Mouse (Mus musculus) intestine, embryonic 16.5 days (tissue): ENCODE results near the gene Wwc2. TPM values are rescaled to one million over a fixed set of nuclear protein-coding genes. Genes with fewer than 3 reads are reported as not detected.

ENCODE experiments used
- ATAC-seq: fragments of 200-750 bp; cut with Nextera tagmentation; 2 replicates; pipeline ENCODE4 v1.8.0; 2017; ENCODE audit warnings: moderate TSS enrichment, moderate library complexity
- H3K27ac ChIP-seq: fragments of 300-500 bp; sonication (generic); 2 replicates; pipeline ENCODE4 v1.5.1; 2014; ENCODE audit warnings: mild to moderate bottlenecking, low read length
- H3K27me3 ChIP-seq: fragments of 300-500 bp; sonication (generic); replicated peaks from 2 replicates; pipeline ENCODE4 v1.6.1; 2014; ENCODE audit warnings: low read length, control low read depth, mixed read lengths; ENCODE audit not compliant: control insufficient read depth, insufficient read depth
- H3K36me3 ChIP-seq: fragments of 300-500 bp; sonication (generic); 2 replicates; pipeline ENCODE4 v1.6.1; 2014; ENCODE audit warnings: low read length, control low read depth; ENCODE audit not compliant: control insufficient read depth, insufficient read depth
- H3K4me1 ChIP-seq: fragments of 300-500 bp; sonication (generic); 2 replicates; pipeline ENCODE4 v1.6.1; 2014; ENCODE audit warnings: low read length, control low read depth, mixed read lengths; ENCODE audit not compliant: control insufficient read depth, insufficient read depth
- H3K4me2 ChIP-seq: fragments of 300-500 bp; sonication (generic); 2 replicates; pipeline ENCODE4 v1.6.1; 2014; ENCODE audit warnings: low read depth, low read length, control low read depth
- H3K4me3 ChIP-seq: fragments of 300-500 bp; sonication (generic); 2 replicates; pipeline ENCODE4 v1.5.1; 2014; ENCODE audit warnings: mild to moderate bottlenecking, low read length
- H3K9ac ChIP-seq: fragments of 300-500 bp; sonication (generic); 2 replicates; pipeline ENCODE4 v1.6.1; 2014; ENCODE audit warnings: low read depth, low read length
- H3K9me3 ChIP-seq: fragments of 300-500 bp; sonication (generic); 2 replicates; pipeline ENCODE4 v1.6.1; 2016; ENCODE audit warnings: low read length, control low read depth; ENCODE audit not compliant: control insufficient read depth
- WGBS: fragments of 180-500 bp; shearing (Covaris S2); extraction: QIAGEN DNeasy Blood & Tissue Kit; methylation state at CpG from one replicate; pipeline ENCODE4 v1.1.7; 2014; 5-methylcytosine and 5-hydroxymethylcytosine counted together
- polyA plus RNA-seq: library from polyadenylated mRNA; unstranded; fragments of >200 nt; fragmentation: Nextera tagmentation; extraction: Ambion mirVana; gene quantifications from 2 replicates; pipeline ENCODE4 v1.2.1, GENCODE M21; 2015

Wwc2 gene
- 5.6 and 7.0 TPM in 2 replicates for polyA plus RNA-seq

DNA sequence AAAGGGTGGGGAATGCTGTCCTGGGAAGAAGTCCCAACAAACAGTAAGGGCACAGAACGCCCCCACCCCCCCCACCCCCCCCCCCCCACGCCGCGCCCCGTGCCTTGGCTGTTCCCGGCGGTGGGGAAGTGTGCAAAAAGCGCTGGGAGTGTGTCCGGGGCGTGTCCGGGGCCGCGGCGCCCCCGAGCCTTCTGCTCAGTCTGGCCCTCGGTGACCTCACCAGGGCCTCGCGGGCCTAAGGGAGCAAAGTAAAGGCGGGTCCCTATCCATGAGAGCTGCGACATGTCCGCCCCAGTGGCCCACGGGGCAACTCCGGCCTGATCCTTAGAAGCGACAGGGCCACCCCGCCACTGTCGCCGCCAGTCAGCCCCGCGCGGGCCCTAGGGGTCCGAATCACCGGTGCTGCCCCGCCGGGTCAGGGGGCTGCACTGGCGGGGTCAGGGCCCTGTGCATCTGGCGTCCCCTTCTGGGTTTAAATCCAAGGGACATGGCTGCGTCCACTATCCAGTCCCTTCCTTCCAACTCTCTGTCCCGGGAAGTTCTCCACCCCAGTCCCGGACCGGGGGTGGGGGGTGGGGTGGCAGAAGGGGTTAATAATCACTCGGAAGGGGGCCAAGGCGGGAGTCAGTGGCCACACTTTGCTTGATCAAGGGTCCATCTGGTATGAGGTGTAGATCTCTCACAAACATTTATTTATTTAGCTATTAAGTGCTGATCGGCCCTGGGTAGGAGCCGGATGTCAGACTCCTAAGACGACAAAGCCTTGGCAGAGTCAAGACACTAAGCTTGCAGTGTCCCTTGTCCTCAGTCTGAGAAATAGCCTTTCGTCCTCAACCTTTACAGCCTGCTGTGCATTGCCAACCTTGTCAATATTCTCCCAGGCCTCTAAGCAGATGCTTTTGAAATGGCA is at the start of gene Wwc2:
Wwc2 (minus strand) TSS at position 14 of the 910 bp plus-strand sequence.
- peak; percentile 73 for ATAC-seq
- no peaks in the 10 kb centered on the region for H3K36me3 ChIP-seq
- no peaks in the 10 kb centered on the region for H3K27me3 ChIP-seq
- peak within 1 kb of the TSS; percentile 92 for H3K27ac ChIP-seq
- peak within 1 kb of the TSS; percentile 95 for H3K4me2 ChIP-seq
- peak within 1 kb of the TSS; percentile 94 for H3K4me3 ChIP-seq
- 6% methylated on average over 29 of the region's 46 CpGs for WGBS
- peak within 1 kb of the TSS; percentile 97 for H3K9ac ChIP-seq
- peaks cover 24% of the 10 kb centered on the region for H3K4me1 ChIP-seq
- H3K9me3 ChIP-seq: no peaks in the 10 kb centered on the region

DNA sequence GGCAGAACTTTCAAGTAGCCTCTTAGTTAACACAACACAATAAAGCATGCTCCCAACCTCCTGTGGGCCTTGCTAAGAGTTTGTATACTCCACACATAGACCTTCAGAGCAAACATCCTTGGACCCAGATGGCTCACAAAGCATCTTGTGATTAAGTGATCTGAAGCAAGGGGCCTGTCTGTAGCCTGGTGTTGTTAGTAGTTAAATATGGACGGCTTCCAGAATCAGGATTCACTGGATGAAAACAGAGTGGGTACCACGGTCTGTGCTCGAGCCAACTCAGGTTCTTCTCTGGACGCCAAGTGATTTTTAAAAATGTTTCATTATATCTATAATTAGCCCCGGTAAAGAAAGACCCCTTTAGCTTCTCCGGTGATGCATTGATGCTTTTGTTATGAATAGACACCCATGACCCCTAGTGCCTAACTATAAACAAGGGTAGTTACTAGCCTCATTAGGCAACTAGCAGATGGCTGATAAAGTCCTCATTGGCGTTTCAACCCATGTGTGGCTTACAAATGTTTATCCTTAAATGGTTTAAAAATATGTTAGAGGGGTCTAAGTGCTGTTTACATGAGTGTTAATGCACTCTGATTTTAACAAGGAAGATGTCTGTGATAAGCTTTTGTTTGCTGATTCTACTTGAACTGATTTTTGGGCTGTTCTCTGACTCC is 47.7 kb upstream of the Wwc2 start:
- Histone ChIP-seq H3K9ac (no peak overlapping the region), H3K27me3 (no peaks in the 10 kb centered on the region), H3K9me3 (no peaks in the 10 kb centered on the region), H3K4me2 (no peak overlapping the region), H3K4me1 (no peaks in the 10 kb centered on the region), H3K36me3 (no peaks in the 10 kb centered on the region), H3K4me3 (no peak overlapping the region), H3K27ac (no peak overlapping the region)
- 58% methylated on average over 7 of the region's 7 CpGs for whole genome bisulfite sequencing
- no peak for ATAC-seq

DNA sequence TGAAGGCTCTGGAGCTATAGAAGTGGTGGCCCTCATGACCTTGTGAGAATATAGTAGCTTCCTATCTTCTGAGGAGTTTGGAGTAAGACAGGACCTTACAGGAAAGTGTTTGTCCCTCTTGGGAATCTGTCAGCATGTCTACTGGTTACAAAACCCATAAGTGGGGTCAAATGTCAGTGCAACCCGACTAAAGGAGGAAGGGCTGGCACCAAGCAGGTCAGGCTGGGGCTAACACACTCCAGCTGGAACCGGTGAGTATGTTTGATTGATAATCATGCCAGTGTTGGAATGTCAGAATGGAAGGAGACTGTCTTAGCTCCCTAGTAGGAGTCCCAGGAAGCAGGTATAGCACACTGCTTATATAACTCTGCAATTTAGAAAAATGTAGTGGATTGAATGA is 41.3 kb upstream of the Wwc2 start:
- no peak overlapping the region for H3K9ac ChIP-seq
- no peak overlapping the region for H3K27ac ChIP-seq
- H3K9me3 ChIP-seq: no peaks in the 10 kb centered on the region
- H3K27me3 ChIP-seq: no peaks in the 10 kb centered on the region
- 25% methylated on average over 2 of the region's 2 CpGs for WGBS
- no peaks in the 10 kb centered on the region for H3K36me3 ChIP-seq
- H3K4me3 ChIP-seq: no peak overlapping the region
- H3K4me1 ChIP-seq: no peaks in the 10 kb centered on the region
- H3K4me2 ChIP-seq: no peak overlapping the region
- ATAC-seq: no peak

DNA sequence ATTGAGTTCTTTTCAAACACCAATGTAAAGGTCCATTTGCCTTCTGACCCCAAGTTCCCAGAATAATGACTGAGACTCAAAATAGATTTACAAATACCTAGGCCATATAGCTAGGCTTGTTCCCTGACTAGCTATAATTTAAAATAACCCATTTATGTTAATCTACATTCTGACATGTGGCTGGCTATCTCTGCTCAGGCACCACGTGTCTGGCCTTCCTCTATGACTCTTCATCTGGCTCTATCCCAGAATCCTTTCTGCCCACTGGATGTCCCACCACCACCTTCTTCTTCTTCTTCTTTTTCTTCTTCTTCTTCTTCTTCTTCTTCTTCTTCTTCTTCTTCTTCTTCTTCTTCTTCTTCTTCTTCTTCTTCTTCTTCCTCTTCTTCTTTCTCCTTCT is 39.9 kb upstream of the Wwc2 start:
- H3K27ac ChIP-seq: no peak overlapping the region
- H3K4me1 ChIP-seq: no peaks in the 10 kb centered on the region
- no peak overlapping the region for H3K9ac ChIP-seq
- no peaks in the 10 kb centered on the region for H3K36me3 ChIP-seq
- WGBS: 70% methylated on average over 1 of the region's 1 CpGs
- H3K27me3 ChIP-seq: no peaks in the 10 kb centered on the region
- H3K9me3 ChIP-seq: no peaks in the 10 kb centered on the region
- H3K4me3 ChIP-seq: no peak overlapping the region
- ATAC-seq: no peak
- H3K4me2 ChIP-seq: no peak overlapping the region

DNA sequence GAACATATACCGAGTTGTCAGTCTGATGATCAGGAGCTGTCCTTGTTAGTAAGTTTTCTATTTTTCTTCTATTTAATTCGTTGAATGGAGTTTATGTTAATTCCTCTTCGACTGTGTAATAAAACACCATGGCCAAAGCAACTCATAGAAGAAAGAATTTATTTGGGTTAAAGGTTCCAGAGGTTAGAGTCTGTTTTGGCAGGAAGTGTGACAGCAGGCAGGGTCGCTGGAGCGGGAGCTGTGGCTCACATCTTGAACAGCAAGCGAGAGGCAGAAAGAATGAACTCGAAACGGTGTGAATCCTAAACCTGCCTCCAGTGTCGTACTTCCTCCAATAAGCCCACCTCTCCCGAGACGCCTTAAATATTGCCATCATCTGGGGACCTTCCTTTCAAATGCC is 36.1 kb upstream of the Wwc2 start:
- no peaks in the 10 kb centered on the region for H3K4me1 ChIP-seq
- H3K27ac ChIP-seq: no peak overlapping the region
- H3K4me3 ChIP-seq: no peak overlapping the region
- 67% methylated on average over 11 of the region's 11 CpGs for WGBS
- no peak overlapping the region for H3K9ac ChIP-seq
- no peaks in the 10 kb centered on the region for H3K27me3 ChIP-seq
- no peaks in the 10 kb centered on the region for H3K36me3 ChIP-seq
- ATAC-seq: no peak
- H3K9me3 ChIP-seq: no peaks in the 10 kb centered on the region
- H3K4me2 ChIP-seq: no peak overlapping the region

DNA sequence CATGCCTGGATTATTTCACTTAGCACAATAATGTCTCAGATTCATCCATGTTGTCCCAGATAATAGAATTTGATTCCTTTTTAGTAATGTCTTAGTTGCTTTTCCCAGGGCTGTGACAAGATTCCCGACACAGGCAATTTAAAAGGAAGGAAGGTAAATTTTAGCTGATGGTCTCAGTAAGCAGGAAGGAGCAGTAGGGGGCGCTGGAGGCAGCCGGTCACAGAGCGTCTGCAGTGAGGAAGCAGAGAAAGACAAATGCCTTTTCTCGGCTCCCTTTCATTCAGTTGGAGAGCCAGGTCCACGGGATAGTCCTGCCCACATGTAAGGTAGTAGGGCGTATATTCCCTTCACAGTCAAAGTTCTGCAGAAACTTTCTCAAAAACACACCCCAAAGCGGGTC is 32.5 kb upstream of the Wwc2 start:
- ATAC-seq: no peak
- Histone ChIP-seq H3K9me3 (no peaks in the 10 kb centered on the region), H3K27me3 (no peaks in the 10 kb centered on the region), H3K4me3 (no peak overlapping the region), H3K9ac (no peak overlapping the region), H3K36me3 (no peaks in the 10 kb centered on the region), H3K4me2 (no peak overlapping the region), H3K27ac (no peak overlapping the region), H3K4me1 (no peaks in the 10 kb centered on the region)
- 74% methylated on average over 8 of the region's 8 CpGs for WGBS

DNA sequence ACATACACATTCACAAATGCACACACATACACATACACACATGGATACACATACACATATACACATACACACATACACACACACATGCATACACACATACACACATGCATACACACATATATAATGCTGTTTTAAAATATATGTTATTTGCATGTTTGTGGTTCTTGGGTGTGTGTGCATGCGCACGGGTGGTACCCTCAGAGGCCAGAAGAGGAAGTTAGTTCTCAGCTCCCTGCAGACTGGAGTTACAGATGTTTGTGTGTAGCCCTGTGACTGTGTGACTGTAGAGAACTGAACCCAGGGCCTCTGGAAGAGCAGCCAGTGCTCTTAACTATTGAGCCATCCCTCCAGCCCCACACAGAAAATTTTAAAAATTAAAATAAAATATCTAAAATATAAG is 29.0 kb upstream of the Wwc2 start:
- no peaks in the 10 kb centered on the region for H3K36me3 ChIP-seq
- no peak overlapping the region for H3K9ac ChIP-seq
- H3K27me3 ChIP-seq: no peaks in the 10 kb centered on the region
- H3K4me2 ChIP-seq: no peak overlapping the region
- H3K4me3 ChIP-seq: no peak overlapping the region
- no peak overlapping the region for H3K27ac ChIP-seq
- 87% methylated on average over 2 of the region's 2 CpGs for WGBS
- H3K4me1 ChIP-seq: no peaks in the 10 kb centered on the region
- ATAC-seq: no peak
- no peaks in the 10 kb centered on the region for H3K9me3 ChIP-seq

DNA sequence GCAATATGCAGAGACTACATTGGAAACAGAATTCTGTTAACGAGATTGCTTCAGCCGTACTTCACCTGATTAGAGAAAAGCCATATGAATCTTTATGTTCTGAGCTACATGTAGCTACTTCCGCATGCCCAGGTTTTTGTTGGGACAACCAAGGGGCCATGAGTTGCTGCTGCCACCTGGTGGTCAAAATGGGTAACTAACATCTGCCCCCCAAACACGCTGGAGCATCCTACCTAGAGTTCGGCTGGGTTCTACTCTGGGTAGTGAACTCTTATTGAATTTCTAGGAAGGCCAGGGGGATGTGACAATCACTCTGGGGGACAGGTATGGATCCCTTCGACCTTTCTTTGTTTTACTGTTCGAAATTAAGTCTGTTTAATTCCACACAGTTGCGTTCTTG is 25.8 kb upstream of the Wwc2 start:
- Histone ChIP-seq H3K4me2 (no peak overlapping the region), H3K27me3 (no peaks in the 10 kb centered on the region), H3K4me3 (no peak overlapping the region), H3K27ac (no peak overlapping the region), H3K9ac (no peak overlapping the region), H3K9me3 (no peaks in the 10 kb centered on the region), H3K36me3 (no peaks in the 10 kb centered on the region), H3K4me1 (no peaks in the 10 kb centered on the region)
- ATAC-seq: peak; percentile 60; the same call in 1 of the 2 replicates
- WGBS: 17% methylated on average over 8 of the region's 8 CpGs

DNA sequence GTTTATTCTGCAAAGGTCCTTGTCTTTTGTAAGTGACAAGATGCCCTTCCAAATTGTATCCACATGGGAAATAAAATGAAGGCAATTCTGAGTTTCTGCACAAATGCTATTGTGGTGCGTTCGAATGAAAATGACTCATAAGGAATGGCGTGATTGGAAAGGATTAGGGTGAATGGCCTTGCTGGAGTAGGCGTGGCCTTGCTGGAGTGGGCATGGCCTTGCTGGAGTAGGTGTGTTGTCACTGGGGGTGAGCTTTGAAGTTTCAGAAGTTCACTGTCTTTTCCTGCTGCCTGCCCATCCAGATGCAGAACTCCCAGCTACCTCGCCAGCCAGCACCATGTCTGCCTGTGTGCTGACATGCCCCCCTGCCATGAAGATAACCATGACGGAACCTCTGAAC is 23.7 kb upstream of the Wwc2 start:
- no peak overlapping the region for H3K9ac ChIP-seq
- H3K4me2 ChIP-seq: no peak overlapping the region
- no peak overlapping the region for H3K4me3 ChIP-seq
- 92% methylated on average over 6 of the region's 6 CpGs for WGBS
- no peaks in the 10 kb centered on the region for H3K4me1 ChIP-seq
- H3K36me3 ChIP-seq: no peaks in the 10 kb centered on the region
- H3K27me3 ChIP-seq: no peaks in the 10 kb centered on the region
- no peaks in the 10 kb centered on the region for H3K9me3 ChIP-seq
- no peak overlapping the region for H3K27ac ChIP-seq
- ATAC-seq: no peak
